Mouse (Mus musculus): ENCODE data around the gene Dera. TPM values are rescaled to one million over a fixed set of nuclear protein-coding genes. Genes with fewer than 3 reads are reported as not detected.

The Dera gene
- total RNA-seq, 1 experiment, result 47.6 TPM

DNA sequence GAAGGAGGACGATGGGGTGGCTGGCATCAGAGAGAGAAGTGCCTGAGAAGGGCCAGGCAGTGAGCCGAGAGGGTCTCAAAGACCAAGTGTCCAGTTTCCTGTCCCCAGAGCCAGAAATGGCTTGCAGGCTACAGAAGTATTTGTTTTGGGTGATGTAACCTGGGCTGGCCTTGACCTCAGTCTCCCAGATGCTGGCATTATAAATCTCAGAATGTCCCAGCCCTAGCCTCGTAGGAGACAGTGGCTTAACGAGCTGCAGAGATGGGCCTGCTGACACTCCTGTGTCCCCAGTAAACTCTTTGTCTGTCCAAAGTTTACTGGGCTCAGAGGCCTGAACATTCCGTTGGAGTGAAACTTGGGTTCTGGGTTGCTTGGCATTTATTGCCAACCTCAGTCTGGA is 55.8 kb downstream of the Dera start:
- Histone ChIP-seq H3K9ac (ENCODE audit: insufficient read depth, low read depth, low read length, poor library complexity, severe bottlenecking) (no peak overlapping the region), H3K9me3 (ENCODE audit: control insufficient read depth, insufficient read depth, low read depth, low read length) (no peaks in the 10 kb centered on the region), H3K27ac (ENCODE audit: insufficient read depth, low read depth, low read length, poor library complexity, severe bottlenecking) (no peak overlapping the region), H3K4me1 (ENCODE audit: control insufficient read depth in 2 of 2, insufficient read depth in 2 of 2, low read length in 2 of 2, poor library complexity in 1 of 2) (no peaks in the 10 kb centered on the region), H3K36me3 (ENCODE audit: control insufficient read depth, insufficient read depth, low read length, poor library complexity, severe bottlenecking) (no peaks in the 10 kb centered on the region), H3K4me3 (ENCODE audit: insufficient read depth in 1 of 2, low read depth in 1 of 2, low read length in 2 of 2, poor library complexity in 1 of 2, severe bottlenecking in 1 of 2) (no peak overlapping the region)
- in situ Hi-C loops (cut with MboI; ENCODE audit: low sequenced_read_pairs in 2 of 2, unreplicated experiment in 2 of 2), result no loop called here
- no peak for TF ChIP-seq CHD2 (IDR thresholded peaks at IDR 0.05; ENCODE audit: low read depth, low read length)
- no peak for TF ChIP-seq ZC3H11A (IDR thresholded peaks at IDR 0.05; ENCODE audit: borderline replicate concordance, low read depth, low read length)
- TF ChIP-seq MAFK (IDR thresholded peaks at IDR 0.05; ENCODE audit: insufficient read depth, low read depth, low read length), result no peak
- no peak for TF ChIP-seq ZNF384 (IDR thresholded peaks at IDR 0.05; ENCODE audit: low read depth, low read length)
- no peak for TF ChIP-seq HCFC1 (IDR thresholded peaks at IDR 0.05; ENCODE audit: borderline replicate concordance, insufficient read depth, low read length)
- no peak for DNase-seq (ENCODE audit: low read depth, low spot score)

GRCm38 (mm10) chr6:137814006-137814405 is 59.7 kb downstream of the Dera start:
- no peak for TF ChIP-seq ZNF384 (IDR thresholded peaks at IDR 0.05; ENCODE audit: low read depth, low read length)
- H3K4me1 ChIP-seq (ENCODE audit: control insufficient read depth in 2 of 2, insufficient read depth in 2 of 2, low read length in 2 of 2, poor library complexity in 1 of 2), result no peaks in the 10 kb centered on the region
- H3K9ac ChIP-seq (ENCODE audit: insufficient read depth, low read depth, low read length, poor library complexity, severe bottlenecking), result no peak overlapping the region
- H3K9me3 ChIP-seq (ENCODE audit: control insufficient read depth, insufficient read depth, low read depth, low read length), result no peaks in the 10 kb centered on the region
- H3K27ac ChIP-seq (ENCODE audit: insufficient read depth, low read depth, low read length, poor library complexity, severe bottlenecking), result no peak overlapping the region
- no peak overlapping the region for H3K4me3 ChIP-seq (ENCODE audit: insufficient read depth in 1 of 2, low read depth in 1 of 2, low read length in 2 of 2, poor library complexity in 1 of 2, severe bottlenecking in 1 of 2)
- in situ Hi-C loops (cut with MboI; ENCODE audit: low sequenced_read_pairs in 2 of 2, unreplicated experiment in 2 of 2), result no loop called here
- no peaks in the 10 kb centered on the region for H3K36me3 ChIP-seq (ENCODE audit: control insufficient read depth, insufficient read depth, low read length, poor library complexity, severe bottlenecking)
- no peak for DNase-seq (ENCODE audit: low read depth, low spot score)

DNA sequence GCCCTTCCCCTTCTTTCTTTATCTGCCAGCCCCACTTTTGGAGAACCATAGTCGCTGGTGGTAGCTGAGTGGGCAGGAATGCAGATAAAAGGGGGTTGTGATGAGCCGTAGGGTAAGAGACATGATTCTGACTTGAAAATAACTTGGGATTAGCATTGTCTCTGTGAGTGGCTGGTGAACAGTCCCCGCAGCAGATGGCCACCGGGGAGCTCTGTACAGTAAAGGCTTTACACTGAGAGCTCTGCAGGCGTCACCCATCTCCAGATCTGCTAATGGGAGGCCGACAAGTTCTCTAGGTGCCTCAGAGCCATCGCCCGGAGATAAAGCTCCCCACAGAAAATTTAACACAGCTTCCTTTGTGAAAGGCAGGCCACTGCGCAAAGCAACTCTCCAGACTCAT is 62.2 kb downstream of the Dera start:
- Histone ChIP-seq H3K9me3 (ENCODE audit: control insufficient read depth, insufficient read depth, low read depth, low read length) (no peaks in the 10 kb centered on the region), H3K4me3 (ENCODE audit: insufficient read depth in 1 of 2, low read depth in 1 of 2, low read length in 2 of 2, poor library complexity in 1 of 2, severe bottlenecking in 1 of 2) (no peak overlapping the region), H3K4me1 (ENCODE audit: control insufficient read depth in 2 of 2, insufficient read depth in 2 of 2, low read length in 2 of 2, poor library complexity in 1 of 2) (no peaks in the 10 kb centered on the region), H3K27ac (ENCODE audit: insufficient read depth, low read depth, low read length, poor library complexity, severe bottlenecking) (no peak overlapping the region), H3K9ac (ENCODE audit: insufficient read depth, low read depth, low read length, poor library complexity, severe bottlenecking) (no peak overlapping the region), H3K36me3 (ENCODE audit: control insufficient read depth, insufficient read depth, low read length, poor library complexity, severe bottlenecking) (no peaks in the 10 kb centered on the region)
- no peak for TF ChIP-seq MAFK (IDR thresholded peaks at IDR 0.05; ENCODE audit: insufficient read depth, low read depth, low read length)
- no peak for TF ChIP-seq ZNF384 (IDR thresholded peaks at IDR 0.05; ENCODE audit: low read depth, low read length)
- no peak for TF ChIP-seq CHD2 (IDR thresholded peaks at IDR 0.05; ENCODE audit: low read depth, low read length)
- TF ChIP-seq ZC3H11A (IDR thresholded peaks at IDR 0.05; ENCODE audit: borderline replicate concordance, low read depth, low read length), result no peak
- TF ChIP-seq HCFC1 (IDR thresholded peaks at IDR 0.05; ENCODE audit: borderline replicate concordance, insufficient read depth, low read length), result no peak
- DNase-seq (ENCODE audit: low read depth, low spot score), result no peak
- in situ Hi-C loops (cut with MboI; ENCODE audit: low sequenced_read_pairs in 2 of 2, unreplicated experiment in 2 of 2), result no loop called here

GRCm38 (mm10) chr6:137822550-137822949 is 68.2 kb downstream of the Dera start:
- H3K4me3 ChIP-seq (ENCODE audit: insufficient read depth in 1 of 2, low read depth in 1 of 2, low read length in 2 of 2, poor library complexity in 1 of 2, severe bottlenecking in 1 of 2), result no peak overlapping the region
- H3K9me3 ChIP-seq (ENCODE audit: control insufficient read depth, insufficient read depth, low read depth, low read length), result no peaks in the 10 kb centered on the region
- no peak overlapping the region for H3K27ac ChIP-seq (ENCODE audit: insufficient read depth, low read depth, low read length, poor library complexity, severe bottlenecking)
- no peak for DNase-seq (ENCODE audit: low read depth, low spot score)
- no peaks in the 10 kb centered on the region for H3K4me1 ChIP-seq (ENCODE audit: control insufficient read depth in 2 of 2, insufficient read depth in 2 of 2, low read length in 2 of 2, poor library complexity in 1 of 2)
- in situ Hi-C loops (cut with MboI; ENCODE audit: low sequenced_read_pairs in 2 of 2, unreplicated experiment in 2 of 2), result no loop called here
- no peak for TF ChIP-seq MAFK (IDR thresholded peaks at IDR 0.05; ENCODE audit: insufficient read depth, low read depth, low read length)
- H3K9ac ChIP-seq (ENCODE audit: insufficient read depth, low read depth, low read length, poor library complexity, severe bottlenecking), result no peak overlapping the region
- no peaks in the 10 kb centered on the region for H3K36me3 ChIP-seq (ENCODE audit: control insufficient read depth, insufficient read depth, low read length, poor library complexity, severe bottlenecking)

DNA sequence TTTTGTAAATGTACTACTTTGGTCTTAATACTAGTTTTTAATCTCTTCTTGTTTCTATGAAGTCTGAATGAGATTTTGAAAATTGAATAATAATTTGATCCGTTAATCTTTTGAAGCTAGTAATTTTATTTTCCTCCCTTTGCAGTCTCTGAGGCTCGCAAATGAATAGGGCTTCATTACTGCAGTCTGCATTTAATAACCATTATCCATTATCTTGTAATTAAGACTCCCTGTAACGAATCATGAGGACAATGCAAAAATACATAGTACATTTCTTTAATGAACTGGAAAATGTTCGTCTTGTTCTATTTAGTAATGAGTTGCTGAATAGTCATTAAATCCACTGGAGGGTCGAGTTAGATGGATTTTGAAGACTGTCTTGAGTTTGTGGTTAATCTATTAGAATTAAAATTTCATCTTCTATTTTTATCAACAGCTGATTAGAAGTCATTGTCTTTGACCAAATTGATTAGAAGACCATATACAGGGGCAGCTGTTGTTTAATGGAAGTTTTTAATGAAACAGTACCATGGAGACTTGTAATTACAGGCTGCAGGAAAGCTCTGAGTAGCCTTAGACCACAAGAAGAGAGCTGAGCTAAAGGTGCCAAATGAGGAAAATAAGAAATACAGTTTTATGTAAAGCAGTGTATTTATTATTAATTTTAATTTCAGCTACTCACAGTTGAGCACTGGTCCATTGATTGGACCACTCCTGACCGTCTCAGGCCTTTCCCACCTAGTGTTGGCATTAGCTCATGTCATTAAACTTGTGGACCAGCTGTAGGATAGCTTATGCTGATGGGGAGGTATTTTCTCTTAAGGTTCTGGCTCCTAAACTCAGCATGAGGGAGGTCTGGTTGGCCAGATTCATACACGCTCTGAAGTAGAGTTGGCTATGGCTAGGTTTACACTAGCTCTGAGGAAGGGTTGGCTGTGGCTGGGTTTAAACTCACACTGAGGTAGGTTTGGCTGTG is 70.0 kb downstream of the Dera start:
- DNase-seq (ENCODE audit: low read depth, low spot score), result no peak
- Histone ChIP-seq H3K9me3 (ENCODE audit: control insufficient read depth, insufficient read depth, low read depth, low read length) (no peaks in the 10 kb centered on the region), H3K36me3 (ENCODE audit: control insufficient read depth, insufficient read depth, low read length, poor library complexity, severe bottlenecking) (no peaks in the 10 kb centered on the region), H3K27ac (ENCODE audit: insufficient read depth, low read depth, low read length, poor library complexity, severe bottlenecking) (no peak overlapping the region), H3K9ac (ENCODE audit: insufficient read depth, low read depth, low read length, poor library complexity, severe bottlenecking) (no peak overlapping the region), H3K4me3 (ENCODE audit: insufficient read depth in 1 of 2, low read depth in 1 of 2, low read length in 2 of 2, poor library complexity in 1 of 2, severe bottlenecking in 1 of 2) (no peak overlapping the region), H3K4me1 (ENCODE audit: control insufficient read depth in 2 of 2, insufficient read depth in 2 of 2, low read length in 2 of 2, poor library complexity in 1 of 2) (no peaks in the 10 kb centered on the region)
- in situ Hi-C loops (cut with MboI; ENCODE audit: low sequenced_read_pairs in 2 of 2, unreplicated experiment in 2 of 2), result no loop called here
- TF ChIP-seq HCFC1 (IDR thresholded peaks at IDR 0.05; ENCODE audit: borderline replicate concordance, insufficient read depth, low read length) (no peak), ZNF384 (IDR thresholded peaks at IDR 0.05; ENCODE audit: low read depth, low read length) (no peak), ZC3H11A (IDR thresholded peaks at IDR 0.05; ENCODE audit: borderline replicate concordance, low read depth, low read length) (no peak), CHD2 (IDR thresholded peaks at IDR 0.05; ENCODE audit: low read depth, low read length) (no peak), MAFK (IDR thresholded peaks at IDR 0.05; ENCODE audit: insufficient read depth, low read depth, low read length) (no peak)
